Mouse (Mus musculus): Measurements from ENCODE around the gene Tmigd3.

DNA sequence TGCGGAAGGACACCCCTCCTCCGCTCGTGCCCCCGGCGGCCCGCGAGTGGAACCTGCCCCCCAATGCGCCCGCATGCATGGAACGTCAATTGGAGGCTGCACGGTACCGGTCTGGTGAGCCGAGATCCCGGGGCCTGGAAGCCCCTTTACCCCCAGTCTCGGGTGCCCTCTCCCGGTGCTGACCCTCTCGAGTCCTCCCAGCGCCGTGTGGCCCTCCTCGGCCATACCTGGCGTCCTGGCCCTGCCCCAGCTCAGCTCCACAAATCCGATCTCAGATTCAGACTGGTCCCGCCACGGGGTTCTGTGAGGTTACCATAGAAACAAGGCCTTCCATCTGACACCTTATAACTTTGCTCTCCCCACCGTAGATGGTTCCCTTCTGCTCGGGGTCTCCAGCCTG, 88.9 kb downstream of the Tmigd3 start:
- TF ChIP-seq POLR2A (IDR thresholded peaks at IDR 0.05; ENCODE audit: borderline replicate concordance, insufficient read depth, low read length) = no peak
- TF ChIP-seq CTCF (IDR thresholded peaks at IDR 0.05; ENCODE audit: borderline replicate concordance, insufficient read depth, low read depth, low read length) = no peak

Data from cerebellum, adult 2 months (tissue).